Mouse (Mus musculus) cerebellum, postnatal 36 days (tissue): ENCODE results near the gene Gm21954.

ENCODE experiments used
- DNase-seq, 2 experiments: peaks; one replicate each; pipeline ENCODE4 v3.0.0; 2021 to 2022; ENCODE audit warnings: mixed read lengths in 2 of 2

The Gm21954 gene

GRCm38 (mm10) chr3:55472110-55472509 is at the start of gene Gm21954:
Gene Gm21954 (minus strand): TSS chr3:55472210.
- DNase-seq = no peak

- no peak for DNase-seq
These were observed 49.8 kb upstream of the Gm21954 start for GRCm38 (mm10) chr3:55521776-55522175.

- DNase-seq = peak; percentile 84 to 89
These were observed 48.5 kb upstream of the Gm21954 start for GRCm38 (mm10) chr3:55520240-55521180.

GRCm38 (mm10) chr3:55517454-55518014 is 45.5 kb upstream of the Gm21954 start:
- no peak for DNase-seq

- DNase-seq = no peak
These were observed 44.0 kb upstream of the Gm21954 start for GRCm38 (mm10) chr3:55515966-55516365.

- no peak for DNase-seq
These were observed 39.6 kb upstream of the Gm21954 start for GRCm38 (mm10) chr3:55511658-55512057.

- DNase-seq = no peak
These were observed 38.2 kb upstream of the Gm21954 start for GRCm38 (mm10) chr3:55510198-55510597.

GRCm38 (mm10) chr3:55499298-55499697 is 27.3 kb upstream of the Gm21954 start:
- DNase-seq = no peak

- no peak for DNase-seq
These were observed 24.5 kb upstream of the Gm21954 start for GRCm38 (mm10) chr3:55496462-55496941.

- DNase-seq = no peak
These were observed 23.9 kb upstream of the Gm21954 start for GRCm38 (mm10) chr3:55495866-55496265.

GRCm38 (mm10) chr3:55495231-55495630 is 23.2 kb upstream of the Gm21954 start:
- no peak for DNase-seq

- DNase-seq = no peak
These were observed 22.3 kb upstream of the Gm21954 start for GRCm38 (mm10) chr3:55494348-55494747.

- DNase-seq = no peak
These were observed 20.0 kb upstream of the Gm21954 start for GRCm38 (mm10) chr3:55492021-55492420.

- DNase-seq = peak; percentile 83 to 87
These were observed 17.4 kb upstream of the Gm21954 start for GRCm38 (mm10) chr3:55489231-55489990.

GRCm38 (mm10) chr3:55483328-55483727 is 11.3 kb upstream of the Gm21954 start:
- DNase-seq = peak; percentile 84 to 87

- no peak for DNase-seq
These were observed 9.1 kb upstream of the Gm21954 start for GRCm38 (mm10) chr3:55481140-55481539.

GRCm38 (mm10) chr3:55479306-55479705 is 7.3 kb upstream of the Gm21954 start:
- DNase-seq = no peak

GRCm38 (mm10) chr3:55476694-55477093 is 4.7 kb upstream of the Gm21954 start:
- DNase-seq = peak; percentile 47 to 60

GRCm38 (mm10) chr3:55473146-55473545 is 1.1 kb upstream of the Gm21954 start:
- no peak for DNase-seq

GRCm38 (mm10) chr3:55466348-55466747 is 5.7 kb downstream of the Gm21954 start:
- DNase-seq = peak; percentile 58 to 59

- no peak for DNase-seq
These were observed 6.2 kb downstream of the Gm21954 start for GRCm38 (mm10) chr3:55465785-55466184.

- DNase-seq = peak in 1 of 2 experiments; percentile 40
These were observed 7.8 kb downstream of the Gm21954 start for GRCm38 (mm10) chr3:55464226-55464625.
